Mouse (Mus musculus) megakaryocyte, embryonic 14.5 days (primary cell): ENCODE data around the gene Mphosph8.

ENCODE experiments used
- FLI1 ChIP-seq: IDR thresholded peaks from 2 replicates; pipeline ENCODE4 v1.6.1; 2012; ENCODE audit warnings: low read length, inconsistent platforms, mixed read lengths
- GATA1 ChIP-seq: IDR thresholded peaks from 3 replicates; pipeline ENCODE4 v1.6.1; 2012; ENCODE audit warnings: mixed read lengths, low read length, inconsistent platforms, borderline replicate concordance

- TF ChIP-seq GATA1, result no peak
- TF ChIP-seq FLI1, result no peak
These were observed 2.4 kb upstream of the Mphosph8 start for GRCm38 (mm10) chr14:56665651-56666050.
